Mouse (Mus musculus) thymus, adult 2 months (tissue): ENCODE measurements around the gene Srrd. TPM values are rescaled to one million over a fixed set of nuclear protein-coding genes. Genes with fewer than 3 reads are reported as not detected.

Experiments
- DNase-seq: peaks from one replicate; pipeline ENCODE4 v3.0.0; 2021
- H3K27ac ChIP-seq: fragments of 200-500 bp; 2 replicates; pipeline ENCODE4 v1.5.1; 2012; ENCODE audit warnings: low read length, control low read depth; ENCODE audit not compliant: control insufficient read depth, insufficient read depth
- H3K27me3 ChIP-seq: fragments of 200-500 bp; 2 replicates; pipeline ENCODE4 v1.6.1; 2012; ENCODE audit warnings: mild to moderate bottlenecking, low read length, moderate library complexity, mixed read lengths; ENCODE audit not compliant: control insufficient read depth, insufficient read depth
- H3K36me3 ChIP-seq: fragments of 200-500 bp; 2 replicates; pipeline ENCODE4 v1.6.1; 2012; ENCODE audit warnings: mild to moderate bottlenecking, low read length, moderate library complexity; ENCODE audit not compliant: control insufficient read depth, insufficient read depth
- H3K4me1 ChIP-seq: fragments of 200-500 bp; replicated peaks from 2 replicates; pipeline ENCODE4 v1.6.1; 2012; ENCODE audit warnings: low read length; ENCODE audit not compliant: control insufficient read depth, insufficient read depth
- H3K4me3 ChIP-seq: fragments of 200-500 bp; 2 replicates; pipeline ENCODE4 v1.5.1; 2012; ENCODE audit warnings: mild to moderate bottlenecking, low read length, control low read depth, moderate library complexity; ENCODE audit not compliant: control insufficient read depth, insufficient read depth
- CTCF ChIP-seq: fragments of 200-500 bp; IDR thresholded peaks from 2 replicates; pipeline ENCODE4 v1.5.1; 2012; ENCODE audit warnings: mild to moderate bottlenecking, control low read depth, low read length, moderate library complexity, borderline replicate concordance; ENCODE audit not compliant: control insufficient read depth, poor library complexity, insufficient read depth; ENCODE audit errors: extremely low read depth
- POLR2A ChIP-seq: fragments of 200-500 bp; IDR thresholded peaks from 2 replicates; pipeline ENCODE4 v1.6.1; 2012; ENCODE audit warnings: mild to moderate bottlenecking, low read length, control low read depth, moderate library complexity; ENCODE audit not compliant: control insufficient read depth, poor library complexity, insufficient read depth; ENCODE audit errors: extremely low read depth
- WGBS: fragments of 180-500 bp; shearing (Covaris S2); methylation state at CpG from one replicate; pipeline ENCODE4 v1.1.7; 2018; 5-methylcytosine and 5-hydroxymethylcytosine counted together
- polyA plus RNA-seq: library from polyadenylated mRNA; depleted of rRNA; stranded (reverse); fragments of >200 nt; gene quantifications from 2 replicates; pipeline ENCODE4 v1.2.3, GENCODE M21; 2012

Gene Srrd
- polyA plus RNA-seq, 1 experiment, result 64.4 TPM

DNA sequence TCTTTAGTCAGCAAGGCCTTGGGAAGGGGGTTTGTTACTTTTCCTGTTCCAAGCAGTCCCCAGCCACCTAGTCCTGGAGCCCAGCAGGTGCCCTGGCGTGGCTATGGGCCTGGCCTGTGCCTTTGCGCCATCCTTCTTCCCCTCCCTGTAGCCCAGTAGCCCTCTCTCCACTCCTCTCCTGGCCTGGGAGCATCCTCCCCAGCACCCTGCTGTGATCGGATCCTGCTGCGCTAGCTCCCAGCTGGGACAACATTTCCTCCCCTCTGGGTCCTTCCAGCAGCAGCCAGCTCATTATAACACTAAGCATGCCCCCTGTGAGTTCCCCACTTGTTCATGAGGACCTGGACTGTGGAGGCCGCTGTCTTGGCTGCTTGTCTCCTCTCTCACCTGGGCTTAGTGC is 37.0 kb downstream of the Srrd start:
- WGBS, result 95% methylated on average over 5 of the region's 5 CpGs

DNA sequence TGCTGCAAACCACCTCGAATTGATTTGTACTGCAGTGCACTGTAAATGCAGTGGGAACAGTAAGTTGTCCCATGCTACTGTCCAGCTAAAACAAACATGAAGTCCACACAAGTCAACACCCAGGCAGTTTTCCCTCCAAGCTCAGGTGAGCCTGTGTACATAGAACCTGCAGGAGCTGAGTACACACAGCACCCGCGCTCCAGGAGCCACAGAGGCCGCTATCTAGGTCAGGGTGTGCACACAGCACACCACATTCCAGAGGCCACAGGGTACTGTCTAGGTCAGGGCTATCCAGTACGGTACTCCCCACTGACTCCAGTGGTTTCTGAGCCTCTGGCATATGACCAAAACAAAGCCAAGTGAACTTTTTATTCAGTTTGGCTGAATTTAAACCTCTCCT is 40.5 kb downstream of the Srrd start:
- no peaks in the 10 kb centered on the region for H3K36me3 ChIP-seq
- TF ChIP-seq CTCF, result no peak
- no peak for TF ChIP-seq POLR2A
- no peak overlapping the region for H3K27ac ChIP-seq
- WGBS, result 59% methylated on average over 5 of the region's 5 CpGs
- peaks cover 52% of the 10 kb centered on the region for H3K4me1 ChIP-seq
- no peak for DNase-seq
- no peaks in the 10 kb centered on the region for H3K27me3 ChIP-seq
- H3K4me3 ChIP-seq, result no peak overlapping the region

More for the DNA sequence above, 37.0 kb downstream of the Srrd start:
- TF ChIP-seq POLR2A (no peak), CTCF (no peak)
- Histone ChIP-seq H3K4me3 (no peak overlapping the region), H3K27ac (no peak overlapping the region), H3K27me3 (no peaks in the 10 kb centered on the region), H3K36me3 (0 out of 2 replicates have a peak, but pooled peaks cover 5% of the 10 kb centered on the region), H3K4me1 (peaks cover 21% of the 10 kb centered on the region)
- DNase-seq, result no peak

DNA sequence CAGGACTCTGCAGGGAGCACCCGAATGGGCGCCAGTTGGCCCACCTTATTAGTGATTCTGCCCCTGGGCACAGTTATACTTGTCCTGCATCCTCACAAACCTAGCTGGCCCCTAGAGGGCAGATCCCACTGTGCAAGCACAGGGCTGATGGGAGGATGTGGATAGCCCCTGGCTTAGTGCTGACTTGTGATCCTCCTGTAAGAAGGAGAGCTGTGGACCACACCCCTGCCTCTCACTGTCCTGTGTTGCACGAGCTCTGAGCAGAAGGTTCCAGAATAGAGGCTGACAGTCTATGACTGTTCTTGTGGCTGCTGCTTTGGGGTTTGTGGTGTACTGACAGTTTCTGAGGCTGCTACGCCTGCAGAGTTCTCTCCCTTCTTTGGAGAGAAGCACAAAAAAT is 41.1 kb downstream of the Srrd start:
- TF ChIP-seq CTCF (no peak), POLR2A (no peak)
- peaks cover 59% of the 10 kb centered on the region for H3K4me1 ChIP-seq
- no peak for DNase-seq
- no peaks in the 10 kb centered on the region for H3K27me3 ChIP-seq
- no peaks in the 10 kb centered on the region for H3K36me3 ChIP-seq
- H3K27ac ChIP-seq, result peak overlapping the region; percentile 29; the same call in 1 of the 2 replicates
- H3K4me3 ChIP-seq, result no peak overlapping the region
- 64% methylated on average over 4 of the region's 4 CpGs for WGBS

DNA sequence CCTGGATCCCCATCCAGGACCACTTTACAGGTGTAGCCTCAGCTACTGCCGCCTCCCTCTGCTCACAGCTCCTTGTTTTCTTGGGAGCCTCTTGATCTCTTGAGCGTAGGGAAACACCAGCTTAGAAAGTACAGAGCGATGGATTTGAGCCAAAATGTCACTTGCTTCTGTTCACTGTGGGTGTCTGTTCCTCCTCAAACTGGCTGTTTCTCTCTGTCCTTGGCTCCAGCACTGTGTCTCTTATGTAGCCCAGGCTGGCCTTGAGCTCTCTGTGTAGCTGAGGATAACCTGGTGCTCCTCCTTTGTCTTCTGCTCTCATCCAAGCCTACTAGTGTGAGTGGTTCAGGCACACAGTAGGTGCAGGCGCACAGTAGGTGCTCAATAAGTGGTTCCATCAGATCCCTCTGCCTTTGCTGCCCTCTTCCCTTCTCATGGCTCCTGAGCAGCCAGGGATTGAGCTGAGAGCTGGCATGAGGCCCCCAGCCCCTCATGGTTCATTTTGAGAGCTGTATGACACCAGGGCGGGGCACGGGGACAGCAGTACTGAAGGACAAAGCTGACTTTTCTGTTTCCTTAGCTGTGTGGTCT is 42.0 kb downstream of the Srrd start:
- Histone ChIP-seq H3K4me3 (no peak overlapping the region), H3K36me3 (no peaks in the 10 kb centered on the region), H3K27me3 (no peaks in the 10 kb centered on the region), H3K4me1 (peaks cover 66% of the 10 kb centered on the region), H3K27ac (no peak overlapping the region; the same call in 1 of the 2 replicates)
- 94% methylated on average over 6 of the region's 6 CpGs for WGBS
- DNase-seq, result no peak
- TF ChIP-seq CTCF, result no peak
- TF ChIP-seq POLR2A, result no peak

DNA sequence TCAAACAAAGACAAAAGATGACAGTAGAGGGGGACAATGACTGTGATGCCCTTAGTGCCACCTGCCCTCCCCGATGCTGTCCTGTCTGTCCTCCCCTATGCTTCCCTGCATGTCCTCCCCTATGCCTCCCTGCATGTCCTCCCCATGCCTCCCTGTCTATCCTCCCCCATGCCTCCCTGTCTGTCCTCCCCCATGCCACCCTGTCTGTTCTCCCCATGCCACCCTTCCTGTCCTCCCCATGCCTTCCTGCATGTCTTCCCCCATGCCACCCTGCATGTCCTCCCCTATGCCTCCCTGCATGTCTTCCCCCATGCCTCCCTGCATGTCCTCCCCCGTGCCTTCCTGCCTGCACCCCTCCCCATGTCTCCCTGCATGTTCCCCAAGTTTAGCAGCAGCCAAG is 42.7 kb downstream of the Srrd start:
- Histone ChIP-seq H3K4me3 (no peak overlapping the region), H3K27me3 (no peaks in the 10 kb centered on the region), H3K4me1 (peaks cover 69% of the 10 kb centered on the region), H3K27ac (no peak overlapping the region), H3K36me3 (no peaks in the 10 kb centered on the region)
- TF ChIP-seq POLR2A (no peak), CTCF (no peak)
- no peak for DNase-seq
- 80% methylated on average over 2 of the region's 2 CpGs for WGBS

DNA sequence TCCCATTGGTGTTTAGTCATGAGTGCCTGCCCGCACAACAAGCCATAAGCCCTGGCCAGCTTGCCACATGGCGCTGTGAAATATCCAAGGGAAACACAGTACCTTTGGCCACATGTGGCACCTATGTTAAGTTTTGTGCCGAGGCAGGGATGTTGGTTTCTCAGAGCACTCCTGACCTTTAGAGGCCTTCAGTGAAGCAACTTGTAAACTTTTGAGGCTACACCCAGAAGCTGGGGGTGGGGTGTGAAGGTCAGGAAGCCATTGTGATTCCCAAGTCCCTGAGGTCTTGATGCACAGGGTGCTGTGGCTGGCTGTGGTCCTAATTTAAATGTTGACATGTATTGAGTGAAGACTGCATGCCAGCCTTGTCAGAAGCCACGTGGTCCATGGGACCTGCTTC is 43.4 kb downstream of the Srrd start:
- no peaks in the 10 kb centered on the region for H3K36me3 ChIP-seq
- no peak overlapping the region for H3K27ac ChIP-seq
- DNase-seq, result no peak
- no peaks in the 10 kb centered on the region for H3K27me3 ChIP-seq
- 84% methylated on average over 4 of the region's 4 CpGs for WGBS
- TF ChIP-seq CTCF, result no peak
- no peak for TF ChIP-seq POLR2A
- no peak overlapping the region for H3K4me3 ChIP-seq
- H3K4me1 ChIP-seq, result peaks cover 69% of the 10 kb centered on the region
